Mouse (Mus musculus): ENCODE data around the gene Aamp.

Gene Aamp

DNA sequence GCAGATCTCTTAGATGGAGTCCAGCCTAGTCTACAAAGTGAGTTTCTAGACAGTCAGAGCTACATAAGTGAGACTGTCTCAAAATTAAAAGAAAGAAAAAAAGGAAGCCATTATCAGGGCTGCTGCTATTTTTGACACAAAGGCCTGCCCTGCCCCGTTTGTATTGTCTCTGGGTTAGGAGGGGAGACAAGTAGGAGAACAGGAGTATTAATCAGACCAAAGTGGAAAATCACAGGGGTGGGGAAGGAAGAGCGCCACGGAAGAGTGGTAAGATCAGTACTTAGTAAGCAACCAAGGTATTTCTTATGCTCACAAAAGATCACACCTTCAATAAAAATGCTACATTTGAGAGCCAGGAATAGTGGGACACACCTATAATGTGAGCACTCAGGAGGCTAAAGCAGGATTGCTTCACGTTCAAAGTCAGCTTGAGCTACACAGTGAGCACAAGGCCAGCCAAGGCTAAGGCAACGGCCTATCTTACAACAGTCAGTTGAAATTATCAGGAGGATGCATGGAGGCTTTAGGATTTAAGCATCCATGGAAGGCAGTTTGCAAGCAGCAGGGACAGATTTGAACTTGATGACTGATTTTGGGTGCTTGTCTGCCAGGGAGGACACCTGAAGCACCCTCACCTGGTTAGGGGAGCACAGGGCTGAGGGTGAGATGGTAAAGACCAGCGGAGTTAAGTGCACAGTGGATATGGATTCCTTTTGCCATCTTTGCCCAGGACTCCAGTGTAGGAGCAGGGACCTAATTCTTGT is 16.0 kb upstream of the Aamp start:
- DNase-seq = no peak

DNA sequence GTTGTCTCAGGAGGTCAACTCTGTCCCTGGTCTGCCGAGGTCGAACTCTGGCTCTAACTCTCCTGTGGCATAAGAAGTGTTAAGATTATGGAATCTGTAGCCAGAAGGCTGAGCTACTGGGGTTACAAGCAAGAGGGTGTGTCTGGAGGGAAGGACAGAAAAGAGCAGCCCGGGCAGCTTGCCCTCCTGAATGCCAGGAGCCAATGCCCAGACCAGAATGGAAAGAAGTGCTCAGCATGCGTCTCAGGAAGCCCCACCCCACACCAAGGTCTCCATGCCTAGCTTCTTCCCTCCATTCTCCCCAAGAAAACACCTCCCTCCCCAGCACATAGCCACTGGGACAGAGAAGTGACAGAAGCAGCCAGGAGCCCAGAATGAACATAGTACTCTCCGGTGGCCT is 14.5 kb upstream of the Aamp start:
- no peak for DNase-seq

- no peak for DNase-seq
These were observed 13.7 kb upstream of the Aamp start for GRCm38 (mm10) chr1:74298157-74298750.

GRCm38 (mm10) chr1:74297269-74297668 is 12.7 kb upstream of the Aamp start:
- DNase-seq = peak; percentile 49 to 65

- peak; percentile 36 to 51 for DNase-seq
These were observed 11.9 kb upstream of the Aamp start for GRCm38 (mm10) chr1:74296477-74296876.

- peak; percentile 88 to 93 for DNase-seq
These were observed 11.1 kb upstream of the Aamp start for GRCm38 (mm10) chr1:74295456-74296171.

DNA sequence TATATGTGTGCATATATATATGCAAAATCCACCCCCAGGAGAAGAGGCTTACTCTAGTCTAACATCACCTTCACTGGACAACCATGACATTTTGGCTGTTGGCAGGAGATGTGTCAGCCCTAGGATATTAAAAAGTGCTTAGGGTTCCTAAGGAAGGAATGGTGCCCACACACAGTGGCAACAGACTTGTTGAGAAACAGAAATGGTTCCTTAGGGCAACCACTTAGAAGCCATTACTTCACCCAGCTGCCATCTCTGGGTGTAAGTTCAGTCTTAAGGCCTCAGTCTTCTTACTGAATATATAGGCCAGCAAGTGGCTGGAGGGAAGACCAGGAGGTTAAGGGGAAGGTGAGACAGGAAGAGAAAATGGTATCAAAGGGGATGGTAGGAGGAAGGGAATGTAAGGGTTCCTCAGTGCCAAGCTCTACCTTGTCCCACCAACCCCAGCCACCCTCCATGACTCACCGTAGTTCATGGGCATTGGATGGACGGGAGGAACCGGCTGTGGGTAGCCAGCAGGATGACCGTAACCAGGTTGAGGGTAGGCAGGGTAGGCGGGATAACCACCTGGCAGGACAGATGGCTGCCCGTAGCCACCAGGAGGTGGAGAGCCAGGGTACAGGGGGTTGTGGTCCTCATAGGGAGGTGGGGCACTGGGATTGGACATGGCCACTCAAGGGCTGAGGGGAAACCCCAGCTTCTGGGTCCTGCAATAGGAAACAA is 10.4 kb upstream of the Aamp start:
- DNase-seq = peak in 1 of 2 experiments; percentile 10

GRCm38 (mm10) chr1:74294090-74294643 is 9.6 kb upstream of the Aamp start:
- DNase-seq = no peak

DNA sequence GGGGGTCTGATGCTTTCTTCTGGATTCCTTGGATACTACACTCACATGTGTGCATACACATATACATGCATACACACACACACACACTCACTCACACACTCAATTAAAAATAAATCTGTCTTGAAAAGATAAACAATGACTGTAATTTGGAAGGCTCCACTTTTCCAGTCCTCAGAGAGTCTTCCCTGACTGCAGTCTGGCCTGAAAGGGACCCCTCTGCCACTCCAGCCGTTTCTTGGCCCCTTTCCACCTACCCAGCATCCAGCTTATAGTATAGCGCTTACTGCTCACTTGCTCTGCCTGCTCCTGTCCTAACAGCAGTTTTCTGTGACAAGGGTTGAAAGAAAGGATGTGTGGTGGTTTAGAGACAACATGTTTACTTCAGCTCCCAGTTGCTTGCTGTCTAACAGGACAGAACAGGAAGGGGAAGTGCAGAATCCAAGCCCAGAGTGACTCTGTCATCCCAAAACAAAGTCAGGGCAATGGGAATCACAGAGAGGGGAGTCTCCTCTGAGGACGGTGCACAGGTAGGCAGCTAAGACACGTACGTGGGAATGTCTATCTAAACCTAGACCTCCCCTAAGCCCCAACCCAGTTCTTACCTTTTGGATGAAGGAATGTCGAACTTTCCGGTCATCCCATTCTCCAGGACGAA is 8.9 kb upstream of the Aamp start:
- peak; percentile 28 to 39 for DNase-seq

GRCm38 (mm10) chr1:74292331-74293020 is 7.9 kb upstream of the Aamp start:
- DNase-seq = peak in 1 of 2 experiments; percentile 1

- peak in 1 of 2 experiments; percentile 37 for DNase-seq
These were observed 5.6 kb upstream of the Aamp start for GRCm38 (mm10) chr1:74290141-74290540.

DNA sequence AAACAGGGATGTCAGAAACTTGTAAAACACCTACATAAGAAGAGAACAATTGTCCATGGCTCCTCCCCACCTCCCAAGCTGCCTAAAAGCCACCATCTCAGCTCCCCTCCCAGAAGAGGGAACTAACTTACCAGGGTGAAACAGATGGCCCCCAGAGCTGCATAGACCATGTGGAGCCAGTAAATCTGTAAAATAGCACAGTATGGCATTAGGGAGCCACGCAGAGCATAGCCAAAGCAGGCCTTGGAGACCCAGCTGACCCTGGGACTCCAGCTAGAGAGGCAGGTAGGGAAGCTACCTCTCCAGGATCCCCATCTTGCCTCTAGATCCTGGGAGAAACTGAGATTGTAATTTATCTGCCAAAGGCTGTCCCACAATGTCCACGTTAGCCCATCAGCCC is 5.2 kb upstream of the Aamp start:
- DNase-seq = no peak

- DNase-seq = no peak
These were observed 4.7 kb upstream of the Aamp start for GRCm38 (mm10) chr1:74289248-74289647.

DNA sequence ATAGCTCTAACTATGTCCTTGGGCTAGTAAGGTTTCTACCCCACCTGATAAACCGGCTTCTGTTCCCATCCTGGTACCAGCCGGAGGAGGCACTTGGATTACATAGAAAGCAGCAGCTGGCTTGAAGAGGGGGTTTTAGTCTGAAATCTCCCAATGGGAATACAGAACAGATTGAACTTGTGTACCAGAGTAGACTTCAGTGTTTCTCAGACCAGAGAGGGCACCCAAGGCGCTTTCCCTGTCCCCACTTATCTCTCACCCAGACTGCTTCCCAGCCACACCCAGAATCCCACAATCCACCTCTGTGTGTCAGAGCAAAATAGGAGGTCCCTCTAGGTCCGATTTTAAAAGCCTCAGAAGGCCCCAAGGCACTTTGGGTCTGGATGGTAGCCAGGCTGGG is 3.8 kb upstream of the Aamp start:
- DNase-seq = no peak

- DNase-seq = peak in 1 of 2 experiments; percentile 33
These were observed 2.5 kb upstream of the Aamp start for GRCm38 (mm10) chr1:74286869-74287607.

DNA sequence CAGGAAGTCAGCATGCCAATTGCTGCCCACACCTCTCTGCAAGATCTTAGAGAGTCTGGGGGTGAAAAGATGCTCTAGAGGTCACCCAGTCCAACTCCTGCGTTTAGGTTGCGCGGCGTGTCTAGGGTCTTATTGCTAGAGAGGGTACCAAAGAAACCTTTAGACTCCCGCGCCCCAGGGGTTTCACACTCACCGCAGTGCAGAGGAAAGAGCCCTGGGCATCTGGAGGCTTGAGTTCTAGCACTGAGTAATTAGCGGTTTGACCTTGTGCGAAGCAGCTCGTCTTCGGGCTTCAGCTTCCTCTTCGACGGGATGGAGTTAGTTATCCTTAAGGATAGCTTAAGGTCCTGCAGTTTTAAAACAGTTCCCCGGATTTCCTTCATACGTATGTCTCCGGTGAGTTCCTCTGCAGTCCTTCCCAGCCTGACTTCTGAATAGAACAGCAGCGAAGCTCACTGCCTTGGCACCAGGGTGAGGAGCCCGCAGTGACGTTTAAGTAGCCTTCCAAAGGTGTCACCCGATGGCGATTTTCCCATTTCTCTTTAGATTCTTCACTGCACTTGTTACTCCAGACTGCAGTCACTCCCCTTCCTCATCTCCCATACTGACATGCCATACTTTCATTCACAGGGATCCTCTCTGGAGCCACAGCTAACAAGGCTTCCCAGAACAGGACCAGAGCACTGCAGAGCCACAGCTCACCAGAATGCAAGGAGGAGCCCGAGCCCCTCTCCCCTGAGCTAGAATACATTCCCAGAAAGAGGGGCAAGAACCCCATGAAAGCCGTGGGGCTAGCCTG is 873 bp upstream of the Aamp start:
- DNase-seq = no peak

GRCm38 (mm10) chr1:74283686-74284463 is 663 bp downstream of the Aamp start:
- DNase-seq = peak; percentile 75 to 83

GRCm38 (mm10) chr1:74282896-74283625 is 1.5 kb downstream of the Aamp start:
- DNase-seq = no peak

All from kidney, postnatal 4 days (tissue).